Mouse (Mus musculus): ENCODE data around the gene Map7. TPM values are rescaled to one million over a fixed set of nuclear protein-coding genes. Genes with fewer than 3 reads are reported as not detected.

Map7 gene
- polyA plus RNA-seq, 1 experiment, result 88.4 TPM

- 57% methylated on average over 10 of the region's 10 CpGs for WGBS
- no peak overlapping the region for H3K27ac ChIP-seq (ENCODE audit: insufficient read depth, low read length)
- TF ChIP-seq CTCF (IDR thresholded peaks at IDR 0.05; ENCODE audit: borderline replicate concordance, insufficient read depth, low read depth, low read length), result no peak
- no peak for TF ChIP-seq POLR2A (IDR thresholded peaks at IDR 0.05; ENCODE audit: borderline replicate concordance, insufficient read depth, low read length)
- H3K4me3 ChIP-seq (replicated peaks; ENCODE audit: insufficient read depth, low read depth, low read length), result no peak overlapping the region
- DNase-seq, result no peak
- H3K27me3 ChIP-seq (ENCODE audit: control insufficient read depth, insufficient read depth, low read length), result no peaks in the 10 kb centered on the region
- peaks cover 2% of the 10 kb centered on the region; the same call in 1 of the 2 replicates for H3K4me1 ChIP-seq (ENCODE audit: control insufficient read depth, insufficient read depth, low read length)
Measured at GRCm38 (mm10) chr10:20181198-20181597, 32.9 kb downstream of the Map7 start.

- no peak for TF ChIP-seq CTCF (IDR thresholded peaks at IDR 0.05; ENCODE audit: borderline replicate concordance, insufficient read depth, low read depth, low read length)
- no peak for TF ChIP-seq POLR2A (IDR thresholded peaks at IDR 0.05; ENCODE audit: borderline replicate concordance, insufficient read depth, low read length)
- Histone ChIP-seq H3K27ac (ENCODE audit: insufficient read depth, low read length) (no peak overlapping the region), H3K27me3 (ENCODE audit: control insufficient read depth, insufficient read depth, low read length) (no peaks in the 10 kb centered on the region), H3K4me1 (ENCODE audit: control insufficient read depth, insufficient read depth, low read length) (peaks cover 2% of the 10 kb centered on the region; the same call in 1 of the 2 replicates), H3K4me3 (replicated peaks; ENCODE audit: insufficient read depth, low read depth, low read length) (no peak overlapping the region)
- DNase-seq, result no peak
- WGBS, result 68% methylated on average over 11 of the region's 11 CpGs
Measured at GRCm38 (mm10) chr10:20181680-20182399, 33.6 kb downstream of the Map7 start.

GRCm38 (mm10) chr10:20184326-20184725, 36.1 kb downstream of the Map7 start:
- no peak for TF ChIP-seq CTCF (IDR thresholded peaks at IDR 0.05; ENCODE audit: borderline replicate concordance, insufficient read depth, low read depth, low read length)
- TF ChIP-seq POLR2A (IDR thresholded peaks at IDR 0.05; ENCODE audit: borderline replicate concordance, insufficient read depth, low read length), result no peak
- Histone ChIP-seq H3K4me3 (replicated peaks; ENCODE audit: insufficient read depth, low read depth, low read length) (no peak overlapping the region), H3K27me3 (ENCODE audit: control insufficient read depth, insufficient read depth, low read length) (no peaks in the 10 kb centered on the region), H3K4me1 (ENCODE audit: control insufficient read depth, insufficient read depth, low read length) (peaks cover 2% of the 10 kb centered on the region; the same call in 1 of the 2 replicates), H3K27ac (ENCODE audit: insufficient read depth, low read length) (no peak overlapping the region)
- DNase-seq, result no peak
- WGBS, result 63% methylated on average over 4 of the region's 4 CpGs

DNA sequence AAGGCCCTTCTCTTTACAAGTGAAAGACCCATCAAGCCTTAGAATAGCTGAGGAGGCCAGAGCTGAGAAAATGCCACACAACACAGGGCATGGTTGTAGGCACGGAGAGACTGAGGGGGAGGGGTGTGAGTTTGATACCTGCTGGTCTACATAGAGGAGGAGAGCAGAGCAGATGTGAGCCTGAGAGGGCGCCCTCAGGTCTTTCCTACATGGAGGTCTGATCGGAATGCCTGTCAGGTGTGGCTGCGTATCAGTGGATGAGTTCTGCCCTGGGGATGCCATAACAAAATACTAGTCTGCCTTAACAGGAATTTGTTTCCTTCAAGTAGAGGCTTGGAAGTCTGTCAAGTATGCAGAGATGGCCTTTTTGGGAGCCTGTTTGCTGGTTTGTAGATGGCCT, 37.0 kb downstream of the Map7 start:
- TF ChIP-seq POLR2A (IDR thresholded peaks at IDR 0.05; ENCODE audit: borderline replicate concordance, insufficient read depth, low read length) (no peak), CTCF (IDR thresholded peaks at IDR 0.05; ENCODE audit: borderline replicate concordance, insufficient read depth, low read depth, low read length) (no peak)
- H3K4me3 ChIP-seq (replicated peaks; ENCODE audit: insufficient read depth, low read depth, low read length), result no peak overlapping the region
- WGBS, result 93% methylated on average over 4 of the region's 4 CpGs
- H3K27ac ChIP-seq (ENCODE audit: insufficient read depth, low read length), result no peak overlapping the region
- no peak for DNase-seq
- H3K27me3 ChIP-seq (ENCODE audit: control insufficient read depth, insufficient read depth, low read length), result no peaks in the 10 kb centered on the region
- peaks cover 2% of the 10 kb centered on the region; the same call in 1 of the 2 replicates for H3K4me1 ChIP-seq (ENCODE audit: control insufficient read depth, insufficient read depth, low read length)

- H3K4me3 ChIP-seq (replicated peaks; ENCODE audit: insufficient read depth, low read depth, low read length), result no peak overlapping the region
- DNase-seq, result no peak
- no peak for TF ChIP-seq POLR2A (IDR thresholded peaks at IDR 0.05; ENCODE audit: borderline replicate concordance, insufficient read depth, low read length)
- no peak for TF ChIP-seq CTCF (IDR thresholded peaks at IDR 0.05; ENCODE audit: borderline replicate concordance, insufficient read depth, low read depth, low read length)
- no peak overlapping the region for H3K27ac ChIP-seq (ENCODE audit: insufficient read depth, low read length)
- H3K4me1 ChIP-seq (ENCODE audit: control insufficient read depth, insufficient read depth, low read length), result peaks cover 2% of the 10 kb centered on the region; the same call in 1 of the 2 replicates
- no peaks in the 10 kb centered on the region for H3K27me3 ChIP-seq (ENCODE audit: control insufficient read depth, insufficient read depth, low read length)
- WGBS, result 93% methylated on average over 2 of the region's 2 CpGs
Measured at GRCm38 (mm10) chr10:20185806-20186205, 37.5 kb downstream of the Map7 start.

DNA sequence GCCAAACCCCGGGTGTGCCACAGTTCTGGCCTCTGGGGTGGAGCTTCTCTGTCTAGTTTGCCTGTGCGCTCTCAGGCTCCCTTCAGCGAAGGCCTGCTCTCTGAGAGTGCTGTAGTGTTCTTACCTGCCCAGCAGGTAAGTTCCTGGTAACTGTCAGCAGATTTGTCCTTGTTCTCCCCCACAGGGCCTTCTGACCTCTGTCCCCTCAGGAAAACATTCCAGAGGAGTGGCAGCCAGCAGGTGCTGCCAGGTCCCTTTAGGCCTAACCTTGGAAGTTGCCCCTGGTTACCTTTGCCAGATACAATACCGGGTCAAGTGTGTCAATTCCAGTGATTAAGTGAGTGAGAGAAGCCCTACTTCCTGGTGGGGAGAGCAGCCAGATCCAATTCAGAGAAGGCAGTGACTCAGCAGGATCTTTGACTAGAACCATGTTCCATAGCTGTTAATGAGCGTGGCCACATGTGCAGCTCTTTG, 38.6 kb downstream of the Map7 start:
- no peak overlapping the region for H3K4me3 ChIP-seq (replicated peaks; ENCODE audit: insufficient read depth, low read depth, low read length)
- no peak for DNase-seq
- TF ChIP-seq CTCF (IDR thresholded peaks at IDR 0.05; ENCODE audit: borderline replicate concordance, insufficient read depth, low read depth, low read length) (no peak), POLR2A (IDR thresholded peaks at IDR 0.05; ENCODE audit: borderline replicate concordance, insufficient read depth, low read length) (no peak)
- no peak overlapping the region for H3K27ac ChIP-seq (ENCODE audit: insufficient read depth, low read length)
- H3K4me1 ChIP-seq (ENCODE audit: control insufficient read depth, insufficient read depth, low read length), result no peaks in the 10 kb centered on the region
- 80% methylated on average over 5 of the region's 5 CpGs for WGBS
- H3K27me3 ChIP-seq (ENCODE audit: control insufficient read depth, insufficient read depth, low read length), result no peaks in the 10 kb centered on the region

GRCm38 (mm10) chr10:20190139-20190747, 42.0 kb downstream of the Map7 start:
- no peak for DNase-seq
- 91% methylated on average over 6 of the region's 6 CpGs for WGBS
- H3K27ac ChIP-seq (ENCODE audit: insufficient read depth, low read length), result no peak overlapping the region
- no peaks in the 10 kb centered on the region for H3K27me3 ChIP-seq (ENCODE audit: control insufficient read depth, insufficient read depth, low read length)
- peaks cover 5% of the 10 kb centered on the region for H3K4me1 ChIP-seq (ENCODE audit: control insufficient read depth, insufficient read depth, low read length)
- H3K4me3 ChIP-seq (replicated peaks; ENCODE audit: insufficient read depth, low read depth, low read length), result no peak overlapping the region
- TF ChIP-seq POLR2A (IDR thresholded peaks at IDR 0.05; ENCODE audit: borderline replicate concordance, insufficient read depth, low read length) (no peak), CTCF (IDR thresholded peaks at IDR 0.05; ENCODE audit: borderline replicate concordance, insufficient read depth, low read depth, low read length) (no peak)
